Mouse (Mus musculus) midbrain, embryonic 15.5 days (tissue): Measurements from ENCODE around the gene Tmem256. TPM values are rescaled to one million over a fixed set of nuclear protein-coding genes. Genes with fewer than 3 reads are reported as not detected.

Source experiments
- ATAC-seq: fragments of 200-750 bp; cut with Nextera tagmentation; replicated peaks from 2 replicates; pipeline ENCODE4 v1.8.0; 2017; ENCODE audit warnings: moderate TSS enrichment
- H3K27ac ChIP-seq: fragments of 300-500 bp; sonication (generic); 2 replicates; pipeline ENCODE4 v1.5.1; 2015; ENCODE audit warnings: mild to moderate bottlenecking, inconsistent platforms
- H3K27me3 ChIP-seq: fragments of 300-500 bp; sonication (generic); replicated peaks from 2 replicates; pipeline ENCODE4 v1.6.1; 2015; ENCODE audit warnings: inconsistent platforms
- H3K36me3 ChIP-seq: fragments of 300-500 bp; sonication (generic); replicated peaks from 2 replicates; pipeline ENCODE4 v1.6.1; 2015; ENCODE audit warnings: inconsistent platforms
- H3K4me1 ChIP-seq: fragments of 300-500 bp; sonication (generic); 2 replicates; pipeline ENCODE4 v1.6.1; 2015; ENCODE audit warnings: inconsistent platforms
- H3K4me2 ChIP-seq: fragments of 300-500 bp; sonication (generic); 2 replicates; pipeline ENCODE4 v1.6.1; 2015; ENCODE audit warnings: inconsistent platforms, mild to moderate bottlenecking, moderate library complexity
- H3K4me3 ChIP-seq: fragments of 300-500 bp; sonication (generic); 2 replicates; pipeline ENCODE4 v1.5.1; 2015; ENCODE audit warnings: mild to moderate bottlenecking, inconsistent platforms
- H3K9ac ChIP-seq: fragments of 300-500 bp; sonication (generic); 2 replicates; pipeline ENCODE4 v1.6.1; 2015; ENCODE audit warnings: mild to moderate bottlenecking, inconsistent platforms
- H3K9me3 ChIP-seq: fragments of 300-500 bp; sonication (generic); 2 replicates; pipeline ENCODE4 v1.6.1; 2016; ENCODE audit warnings: inconsistent platforms
- WGBS: fragments of 180-500 bp; shearing (Covaris S2); methylation state at CpG from one replicate; pipeline ENCODE4 v1.1.7; 2015; ENCODE audit warnings: mixed read lengths; 5-methylcytosine and 5-hydroxymethylcytosine counted together
- polyA plus RNA-seq: library from polyadenylated mRNA; unstranded; fragments of >200 nt; fragmentation: Nextera tagmentation; extraction: Ambion mirVana; gene quantifications from 2 replicates; pipeline ENCODE4 v1.2.1, GENCODE M21; 2015

The Tmem256 gene
- polyA plus RNA-seq, 1 experiment from 2014 or later = 320 TPM

DNA sequence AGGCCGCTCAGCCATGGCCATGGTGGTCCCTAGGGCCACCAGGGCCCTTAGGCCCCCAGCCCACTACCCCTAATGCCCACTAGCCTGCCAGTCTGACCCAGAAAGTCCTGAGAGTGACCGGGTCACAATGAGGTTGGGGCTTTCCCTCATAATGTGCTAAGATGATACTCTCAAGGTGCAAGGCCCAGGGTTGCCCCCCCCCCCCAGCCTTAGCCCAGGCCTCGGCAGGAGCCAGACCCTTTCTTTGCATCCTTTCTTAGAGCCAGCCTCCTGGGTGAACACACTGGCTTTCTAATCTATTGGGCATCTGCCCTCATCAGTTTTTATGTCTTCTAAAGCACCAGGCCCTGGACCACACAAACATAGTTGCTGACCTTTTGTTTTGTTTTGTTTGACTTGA, 16.2 kb upstream of the Tmem256 start, which contains the start of gene Spem1:
Gene Spem1, minus strand, starts transcription at position 101 of the 400 bp plus-strand sequence.
- H3K27ac ChIP-seq = no peak within 1 kb of the TSS
- 91% methylated on average over 3 of the region's 3 CpGs for WGBS
- no peaks in the 10 kb centered on the region for H3K4me1 ChIP-seq
- no peak within 1 kb of the TSS for H3K9ac ChIP-seq
- H3K9me3 ChIP-seq = no peaks in the 10 kb centered on the region
- H3K27me3 ChIP-seq = no peaks in the 10 kb centered on the region
- H3K36me3 ChIP-seq = peaks cover 15% of the 10 kb centered on the region; the same call in 1 of the 2 replicates
- H3K4me3 ChIP-seq = no peak within 1 kb of the TSS
- ATAC-seq = no peak
- no peak within 1 kb of the TSS for H3K4me2 ChIP-seq

DNA sequence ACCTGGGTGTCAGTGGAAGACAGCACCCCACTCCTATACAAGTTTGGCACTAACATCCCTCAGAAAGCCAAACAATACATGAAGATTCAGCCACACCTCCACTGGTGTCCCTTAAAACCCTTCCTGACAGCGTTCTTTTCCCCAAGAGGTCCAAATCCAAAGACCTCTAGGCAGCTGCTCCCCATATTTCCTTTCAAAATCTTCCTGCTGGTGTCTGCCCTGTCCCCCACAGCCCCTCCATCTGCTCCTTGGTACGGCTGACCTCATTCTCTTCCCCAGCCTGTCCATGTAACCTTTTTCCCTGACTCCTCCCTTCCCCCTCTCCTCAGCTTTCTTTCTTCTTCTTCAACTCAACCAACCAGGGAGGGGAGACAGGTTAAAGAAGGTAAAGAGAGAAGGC, 14.9 kb upstream of the Tmem256 start:
- ATAC-seq = no peak

DNA sequence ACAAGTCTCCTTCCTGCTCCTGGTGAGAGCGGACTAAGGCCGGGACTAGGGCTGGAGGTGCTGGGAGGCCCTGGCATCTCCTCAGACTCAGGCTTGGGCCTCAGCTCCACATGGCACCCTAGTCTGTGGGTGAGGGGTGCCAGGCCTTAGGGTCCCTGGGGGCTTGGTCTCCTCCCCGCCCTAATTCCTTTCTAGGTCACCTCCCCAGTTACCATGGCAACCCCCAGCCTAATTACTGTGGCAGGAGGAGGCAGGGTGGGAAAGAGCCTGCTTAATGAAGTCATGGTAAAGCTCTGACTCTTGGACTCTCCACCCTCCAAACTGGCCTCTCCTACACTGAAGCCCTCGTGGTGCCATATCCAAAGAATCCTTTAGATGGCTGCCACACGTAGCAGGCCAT, 9.5 kb upstream of the Tmem256 start:
- WGBS = 63% methylated on average over 5 of the region's 5 CpGs
- Histone ChIP-seq H3K27ac (no peak overlapping the region), H3K9me3 (no peaks in the 10 kb centered on the region), H3K9ac (no peak overlapping the region), H3K4me2 (no peak overlapping the region), H3K27me3 (no peaks in the 10 kb centered on the region), H3K4me3 (no peak overlapping the region), H3K36me3 (peaks cover 31% of the 10 kb centered on the region), H3K4me1 (peaks cover 16% of the 10 kb centered on the region)
- no peak for ATAC-seq

More for the DNA sequence above, 14.9 kb upstream of the Tmem256 start:
- WGBS = 70% methylated on average over 2 of the region's 2 CpGs
- Histone ChIP-seq H3K36me3 (peaks cover 28% of the 10 kb centered on the region), H3K4me3 (no peak overlapping the region), H3K9ac (no peak overlapping the region), H3K9me3 (no peaks in the 10 kb centered on the region), H3K4me2 (no peak overlapping the region), H3K27me3 (no peaks in the 10 kb centered on the region), H3K27ac (no peak overlapping the region), H3K4me1 (no peaks in the 10 kb centered on the region)

DNA sequence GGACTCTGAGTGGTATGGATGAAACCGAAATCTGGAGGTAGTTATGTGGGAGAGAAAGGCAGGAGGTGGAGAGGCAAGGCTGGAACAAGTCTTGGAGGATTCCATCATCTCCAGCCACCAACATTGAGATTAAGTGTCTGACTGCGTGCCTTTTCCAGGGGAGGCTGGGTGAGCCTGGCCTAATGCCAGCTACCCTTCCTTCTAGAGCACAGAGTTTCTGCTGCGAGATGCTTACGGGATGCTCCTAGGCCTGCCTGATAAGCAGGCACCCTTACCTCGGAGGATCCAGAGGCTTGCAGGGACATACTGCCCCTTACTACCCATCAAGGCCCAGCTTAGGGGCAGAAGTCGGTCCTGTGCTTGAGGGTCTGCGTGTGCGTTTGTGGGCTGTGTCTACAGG, 4.8 kb upstream of the Tmem256 start:
- Histone ChIP-seq H3K9me3 (no peaks in the 10 kb centered on the region), H3K27ac (peak overlapping the region; percentile 97; the same call in 1 of the 2 replicates), H3K4me1 (peaks cover 40% of the 10 kb centered on the region)

DNA sequence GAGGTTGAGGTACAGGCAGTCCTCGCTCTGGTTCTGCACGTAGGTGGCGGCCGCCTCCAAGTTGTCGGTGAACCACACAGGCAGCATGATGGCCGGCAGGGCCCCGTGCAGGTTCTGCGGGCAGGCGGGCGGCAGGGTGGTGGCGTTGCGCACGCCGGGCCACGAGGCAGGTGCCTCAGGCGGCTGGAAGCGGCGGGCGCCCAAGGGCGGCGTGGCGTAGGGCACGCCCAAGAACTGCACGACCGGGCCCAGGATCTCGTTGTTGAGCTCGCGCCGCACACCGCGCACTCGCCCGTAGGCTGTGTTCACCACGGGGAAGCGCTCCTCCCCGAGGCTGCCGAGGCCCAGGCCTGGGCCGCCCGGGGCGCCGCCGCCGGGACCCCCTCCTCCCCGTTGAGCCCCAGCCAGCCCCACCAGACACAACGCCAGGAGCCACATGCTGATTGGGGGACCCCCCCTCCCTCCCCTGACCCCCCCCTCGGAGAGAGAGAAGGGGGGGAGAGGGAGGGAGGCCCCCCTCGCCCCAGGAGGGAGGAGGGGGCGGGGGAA, 4.2 kb upstream of the Tmem256 start:
- Histone ChIP-seq H3K36me3 (peaks cover 3% of the 10 kb centered on the region; the same call in 1 of the 2 replicates), H3K4me3 (peak overlapping the region; percentile 89), H3K9ac (peak overlapping the region; percentile 98), H3K9me3 (no peaks in the 10 kb centered on the region), H3K4me1 (peaks cover 42% of the 10 kb centered on the region), H3K27me3 (no peaks in the 10 kb centered on the region), H3K27ac (peak overlapping the region; percentile 97), H3K4me2 (peak overlapping the region; percentile 96)
- ATAC-seq = no peak
- WGBS = 6% methylated on average over 47 of the region's 48 CpGs

More for the DNA sequence above, 4.8 kb upstream of the Tmem256 start:
- Histone ChIP-seq H3K9ac (peak overlapping the region; percentile 98), H3K27me3 (no peaks in the 10 kb centered on the region), H3K4me3 (peak overlapping the region; percentile 89), H3K4me2 (peak overlapping the region; percentile 96), H3K36me3 (peaks cover 3% of the 10 kb centered on the region; the same call in 1 of the 2 replicates)
- ATAC-seq = no peak
- WGBS = 63% methylated on average over 8 of the region's 8 CpGs

DNA sequence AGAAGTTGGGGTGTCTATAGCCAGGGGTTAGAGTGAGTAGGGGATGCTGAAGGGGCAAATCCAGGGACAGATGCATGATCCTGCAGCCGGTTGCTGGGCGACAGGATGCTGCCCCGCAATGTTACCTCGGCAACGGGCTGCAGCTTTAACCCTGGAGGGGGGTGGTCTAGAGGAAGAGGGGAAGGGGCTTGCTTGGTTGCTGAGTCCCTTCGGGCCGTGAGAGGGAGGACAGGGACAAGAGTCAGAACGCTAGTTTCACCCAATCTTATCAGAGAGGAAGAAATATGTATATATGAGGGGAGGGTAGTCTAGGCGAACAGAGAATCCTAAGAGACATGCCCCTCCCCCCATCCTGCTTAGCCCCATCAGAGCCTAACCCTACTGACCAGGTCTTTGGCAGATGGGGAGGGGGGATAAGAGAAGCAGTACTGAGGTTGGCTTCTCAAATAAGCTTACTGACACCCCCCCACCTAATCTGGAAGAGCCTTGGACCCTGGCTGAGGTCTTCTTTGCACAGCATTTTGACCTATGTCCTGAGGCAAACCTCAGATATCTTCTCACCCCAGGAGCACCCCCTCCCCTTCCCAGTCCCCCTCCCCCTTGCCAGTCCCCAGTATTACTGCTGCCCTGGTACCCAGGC, 2.9 kb upstream of the Tmem256 start:
- Histone ChIP-seq H3K4me1 (peaks cover 46% of the 10 kb centered on the region), H3K9me3 (no peaks in the 10 kb centered on the region), H3K9ac (peak overlapping the region; percentile 98), H3K36me3 (peaks cover 3% of the 10 kb centered on the region; the same call in 1 of the 2 replicates), H3K4me2 (peak overlapping the region; percentile 96), H3K27ac (peak overlapping the region; percentile 97), H3K27me3 (no peaks in the 10 kb centered on the region), H3K4me3 (peak overlapping the region; percentile 89)
- 3% methylated on average over 9 of the region's 9 CpGs for WGBS
- ATAC-seq = no peak

DNA sequence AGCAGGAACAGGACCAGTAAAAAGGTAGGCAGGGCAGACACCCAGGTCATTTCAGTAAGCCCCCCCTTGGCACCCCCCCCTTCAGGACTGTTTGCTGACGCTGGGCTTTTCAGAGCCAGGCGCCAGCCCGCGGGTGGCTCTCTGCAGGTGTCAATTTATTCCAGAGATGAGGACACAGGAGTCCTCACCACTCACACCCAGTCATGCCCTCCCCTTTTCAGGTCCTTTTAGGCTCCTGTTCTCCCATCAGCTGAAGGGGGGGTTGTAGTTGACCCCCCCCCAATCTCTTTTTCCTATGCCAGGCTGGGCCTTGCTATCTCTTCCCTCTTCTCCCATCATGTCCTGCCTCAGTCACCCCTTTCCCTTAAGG, 2.4 kb upstream of the Tmem256 start:
- Histone ChIP-seq H3K27me3 (no peaks in the 10 kb centered on the region), H3K4me2 (peak overlapping the region; percentile 96), H3K9ac (peak overlapping the region; percentile 98), H3K36me3 (peaks cover 3% of the 10 kb centered on the region; the same call in 1 of the 2 replicates), H3K9me3 (no peaks in the 10 kb centered on the region), H3K4me1 (peaks cover 46% of the 10 kb centered on the region), H3K4me3 (peak overlapping the region; percentile 89), H3K27ac (peak overlapping the region; percentile 97)
- no peak for ATAC-seq
- 2% methylated on average over 4 of the region's 4 CpGs for WGBS

DNA sequence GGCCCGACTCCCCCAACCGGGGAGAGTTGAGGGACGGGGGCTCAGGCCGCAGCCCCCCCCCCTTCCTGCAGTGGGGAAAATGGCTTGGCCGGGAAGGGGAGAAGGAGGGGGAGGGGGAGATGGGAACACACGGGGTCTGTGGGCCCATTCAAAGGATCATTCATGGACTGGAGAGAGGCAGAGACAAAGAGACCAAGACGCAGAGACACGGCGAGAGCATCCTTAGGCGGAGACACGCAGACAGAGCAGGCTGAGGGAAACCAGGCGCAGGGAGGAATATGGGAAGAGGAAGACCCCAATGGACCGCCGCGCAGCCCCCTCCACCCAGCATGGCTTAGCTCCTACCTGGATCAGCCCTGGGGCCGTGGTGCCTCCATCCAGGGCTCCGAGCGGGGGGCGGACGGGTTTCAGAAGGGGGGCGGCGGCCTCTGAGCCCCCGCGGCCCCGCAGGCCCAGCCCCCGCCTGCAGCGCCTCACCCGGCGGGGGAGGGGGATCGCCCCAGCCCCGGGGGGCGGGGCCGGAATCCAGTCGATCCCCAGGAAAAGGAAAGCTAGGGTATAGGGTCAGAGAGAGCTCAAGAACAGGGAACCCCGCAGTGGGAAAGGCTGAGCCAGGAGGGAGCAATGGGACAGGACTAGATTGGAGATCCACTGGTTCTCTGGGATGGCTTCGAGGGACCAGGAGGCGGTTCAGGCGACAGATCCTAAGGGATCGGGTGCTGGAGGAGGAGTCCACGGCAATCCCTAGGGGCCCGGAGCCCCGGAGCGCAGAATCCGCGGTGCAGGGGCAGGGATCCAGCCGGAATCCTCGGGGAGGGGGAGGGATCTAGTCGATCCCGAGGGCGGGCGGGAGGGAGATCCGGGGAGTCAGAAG, 1.4 kb upstream of the Tmem256 start:
- H3K36me3 ChIP-seq = peaks cover 3% of the 10 kb centered on the region; the same call in 1 of the 2 replicates
- no peaks in the 10 kb centered on the region for H3K9me3 ChIP-seq
- no peaks in the 10 kb centered on the region for H3K27me3 ChIP-seq
- H3K27ac ChIP-seq = peak overlapping the region; percentile 97
- peak overlapping the region; percentile 98 for H3K9ac ChIP-seq
- H3K4me1 ChIP-seq = peaks cover 46% of the 10 kb centered on the region
- H3K4me3 ChIP-seq = peak overlapping the region; percentile 89
- WGBS = under 1% methylated on average over 51 of the region's 52 CpGs
- peak overlapping the region; percentile 96 for H3K4me2 ChIP-seq
- peak; percentile 7 for ATAC-seq

DNA sequence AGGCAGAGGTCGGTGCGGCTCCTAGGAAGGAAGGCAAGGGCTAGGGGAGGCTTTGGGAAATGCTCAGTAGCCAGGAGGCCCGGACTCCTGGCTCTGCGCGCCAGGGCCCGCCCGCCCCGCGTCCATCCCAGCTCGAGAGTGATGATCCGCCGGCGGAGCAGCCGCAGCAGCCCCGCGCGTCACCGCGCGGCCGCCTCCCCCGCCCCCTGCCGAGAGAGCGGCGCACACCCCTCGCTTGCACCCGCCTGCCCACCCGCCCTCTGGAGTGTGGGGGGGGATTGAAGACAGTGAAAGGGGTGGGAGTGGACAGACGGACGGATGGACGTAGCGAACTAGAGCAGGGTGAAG, 736 bp upstream of the Tmem256 start, which contains the start of gene Nlgn2:
Gene Nlgn2, minus strand, starts transcription at position 181 of the 348 bp plus-strand sequence.
- Histone ChIP-seq H3K4me3 (peak within 1 kb of the TSS; percentile 89), H3K4me2 (peak within 1 kb of the TSS; percentile 96), H3K9me3 (no peaks in the 10 kb centered on the region), H3K9ac (peak within 1 kb of the TSS; percentile 98), H3K4me1 (peaks cover 43% of the 10 kb centered on the region), H3K27ac (peak within 1 kb of the TSS; percentile 97), H3K27me3 (no peaks in the 10 kb centered on the region), H3K36me3 (no peaks in the 10 kb centered on the region; the same call in 1 of the 2 replicates)
- peak; percentile 82 for ATAC-seq
- 0% methylated on average over 29 of the region's 32 CpGs for WGBS

DNA sequence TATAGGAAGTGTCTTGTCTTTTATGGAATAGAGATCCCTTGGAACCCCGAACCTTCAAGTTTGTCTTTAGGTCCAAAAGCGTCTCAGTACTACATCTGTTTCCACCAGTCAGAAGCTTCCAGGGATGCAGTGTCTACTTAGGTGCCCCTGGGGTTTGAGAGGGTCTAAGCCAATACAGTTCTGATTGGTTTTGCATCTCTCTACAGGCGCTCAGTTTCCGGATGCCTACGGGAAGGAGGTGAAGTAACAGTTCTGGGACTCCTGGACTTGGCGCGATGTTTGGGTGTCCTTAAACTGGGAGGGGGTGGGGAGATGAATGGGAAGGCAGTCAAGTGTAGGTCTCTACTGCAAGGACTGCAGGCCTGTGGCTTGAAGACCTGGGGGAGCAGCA, 395 bp downstream of the Tmem256 start:
- ATAC-seq = 0 out of 2 replicates have a peak, but pooled peaks have one; percentile 1
- H3K9ac ChIP-seq = peak overlapping the region; percentile 66
- peak overlapping the region; percentile 89 for H3K4me3 ChIP-seq
- peak overlapping the region; percentile 97 for H3K27ac ChIP-seq
- WGBS = 2% methylated on average over 7 of the region's 7 CpGs
- peak overlapping the region; percentile 96 for H3K4me2 ChIP-seq
- peaks cover 36% of the 10 kb centered on the region for H3K4me1 ChIP-seq
- no peaks in the 10 kb centered on the region; the same call in 1 of the 2 replicates for H3K36me3 ChIP-seq
- no peaks in the 10 kb centered on the region for H3K27me3 ChIP-seq
- H3K9me3 ChIP-seq = no peaks in the 10 kb centered on the region

DNA sequence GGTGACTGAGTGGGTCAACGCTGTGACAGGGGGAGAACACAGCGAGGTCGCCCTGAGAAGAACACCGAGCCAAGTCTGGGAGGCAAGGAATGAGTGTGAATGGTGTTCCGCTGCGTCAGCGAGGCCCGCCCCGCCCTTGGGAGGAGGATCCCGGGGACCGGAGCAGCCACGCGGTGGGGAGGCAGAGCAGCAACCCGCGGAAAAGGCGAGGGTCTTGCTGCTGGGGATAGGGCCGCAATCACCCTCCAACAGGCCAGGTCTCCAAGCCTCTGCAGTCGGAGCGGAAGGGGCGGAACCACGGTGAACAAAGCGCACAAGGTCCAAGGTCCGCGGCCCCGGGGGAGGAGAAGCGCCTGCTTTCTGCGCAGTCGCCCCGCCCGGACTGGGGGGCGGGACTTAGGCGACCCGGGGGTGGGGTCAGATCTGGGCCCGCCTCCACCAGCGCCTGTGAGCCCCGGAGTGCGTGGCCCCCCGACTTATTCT, 7.9 kb downstream of the Tmem256 start, which contains the start of gene Plscr3:
Gene Plscr3, plus strand, starts transcription at position 179 of the 483 bp plus-strand sequence.
- Histone ChIP-seq H3K4me3 (peak within 1 kb of the TSS; percentile 81), H3K4me1 (peaks cover 29% of the 10 kb centered on the region), H3K4me2 (peak within 1 kb of the TSS; percentile 92), H3K27ac (peak within 1 kb of the TSS; percentile 97), H3K9me3 (no peaks in the 10 kb centered on the region), H3K36me3 (peaks cover 8% of the 10 kb centered on the region; the same call in 1 of the 2 replicates), H3K9ac (peak within 1 kb of the TSS; percentile 95), H3K27me3 (no peaks in the 10 kb centered on the region)
- WGBS = under 1% methylated on average over 36 of the region's 38 CpGs
- ATAC-seq = peak; percentile 93
